Comparison of ENCODE assay signal across 9 mouse cellular contexts in the genomic region with DNA sequence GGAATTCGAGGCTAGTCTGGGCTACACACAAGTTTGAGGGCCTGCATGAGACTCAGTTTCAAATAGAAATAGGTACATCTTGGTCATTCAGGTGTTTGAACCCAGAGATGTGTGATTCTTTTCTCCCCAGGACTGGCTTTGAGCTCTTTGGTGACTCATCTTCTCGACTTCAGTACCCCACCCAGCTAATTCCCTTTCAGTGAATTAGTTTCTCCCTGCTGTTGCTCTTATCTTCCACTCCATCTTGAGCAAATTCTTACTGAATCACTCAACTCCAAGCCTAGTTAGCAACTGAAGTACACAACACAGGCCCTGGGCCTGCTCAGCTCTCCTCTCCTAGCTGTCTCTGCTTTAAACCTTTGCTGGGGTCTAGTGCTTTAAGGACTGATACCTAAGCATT. TPM values are rescaled to one million over a fixed set of nuclear protein-coding genes. Genes with fewer than 3 reads are reported as not detected.
DNase-seq lines count a peak whose midpoint lies in the region; ATAC-seq and TF ChIP-seq lines count a peak whose summit lies in the region.
"Had no signal": no experiment of that assay in that cellular context is flagged by ENCODE, and none has a peak within 500 bp of the region (broad histone marks: within the 10 kb centered on the region; RNA-seq: fewer than 3 reads in every experiment).

No protein-coding gene starts in this region.

- DNase-seq in forebrain, embryonic 10.5 days (ENCODE audit: extremely low spot score, low spot score), result no peak
- no peak for DNase-seq in left cerebral cortex, adult 8-10 months (ENCODE audit: low spot score in 2 of 2)
- no peak for DNase-seq in cerebellum, adult 2 months
- DNase-seq in urinary bladder, postnatal 25 days (ENCODE audit: low spot score), result no peak
- DNase-seq: cerebellum, postnatal 36 days had no signal

- H3K27ac ChIP-seq in forebrain, embryonic 10.5 days, result no peak overlapping the region
- H3K27ac ChIP-seq in forebrain, embryonic 16.5 days (ENCODE audit: low read length), result no peak overlapping the region
- peak overlapping the region; percentile 15 for H3K27ac ChIP-seq in ES-Bruce4 (ENCODE audit: insufficient read depth, low read length)
- no peak overlapping the region for H3K27ac ChIP-seq in forebrain, embryonic 13.5 days
- H3K27ac ChIP-seq in liver, embryonic 15.5 days (replicated peaks), result peak overlapping the region; percentile 97
- no peak overlapping the region for H3K27ac ChIP-seq in cerebellum, adult 2 months (ENCODE audit: insufficient read depth, low read length)

- H3K9ac ChIP-seq in forebrain, embryonic 16.5 days (replicated peaks; ENCODE audit: low read depth, low read length), result no peak overlapping the region
- H3K9ac ChIP-seq in ES-Bruce4 (ENCODE audit: low read depth, poor library complexity, severe bottlenecking), result peak overlapping the region; percentile 87
- no peak overlapping the region; the same call in 1 of the 2 replicates for H3K9ac ChIP-seq in forebrain, embryonic 13.5 days
- peak overlapping the region; percentile 93 for H3K9ac ChIP-seq in liver, embryonic 15.5 days

- no peaks in the 10 kb centered on the region for H3K27me3 ChIP-seq in forebrain, embryonic 10.5 days (ENCODE audit: poor library complexity, severe bottlenecking)
- H3K27me3 ChIP-seq in forebrain, embryonic 16.5 days (replicated peaks; ENCODE audit: control insufficient read depth, insufficient read depth, low read length), result no peaks in the 10 kb centered on the region
- no peaks in the 10 kb centered on the region for H3K27me3 ChIP-seq in ES-Bruce4 (ENCODE audit: control insufficient read depth, insufficient read depth, low read length, poor library complexity, severe bottlenecking)
- 0 out of 2 replicates have a peak, but pooled peaks cover 3% of the 10 kb centered on the region for H3K27me3 ChIP-seq in forebrain, embryonic 13.5 days
- H3K27me3 ChIP-seq in liver, embryonic 15.5 days, result no peaks in the 10 kb centered on the region
- no peaks in the 10 kb centered on the region for H3K27me3 ChIP-seq in cerebellum, adult 2 months (ENCODE audit: control insufficient read depth, insufficient read depth, low read length)

- peak overlapping the region; percentile 98 for H3K4me3 ChIP-seq in forebrain, embryonic 10.5 days
- H3K4me3 ChIP-seq in forebrain, embryonic 16.5 days (replicated peaks; ENCODE audit: low read length), result no peak overlapping the region
- H3K4me3 ChIP-seq in ES-Bruce4 (ENCODE audit: low read depth, low read length), result peak overlapping the region; percentile 96
- peak overlapping the region; percentile 96 for H3K4me3 ChIP-seq in forebrain, embryonic 13.5 days
- H3K4me3 ChIP-seq in liver, embryonic 15.5 days (replicated peaks), result peak overlapping the region; percentile 97
- no peak overlapping the region for H3K4me3 ChIP-seq in cerebellum, adult 2 months (replicated peaks; ENCODE audit: insufficient read depth, low read depth, low read length)

- H3K4me2 ChIP-seq in forebrain, embryonic 16.5 days (ENCODE audit: low read length), result no peak overlapping the region; the same call in 1 of the 2 replicates
- peak overlapping the region; percentile 94 for H3K4me2 ChIP-seq in forebrain, embryonic 13.5 days
- H3K4me2 ChIP-seq in liver, embryonic 15.5 days, result peak overlapping the region; percentile 74

- peaks cover 23% of the 10 kb centered on the region for H3K4me1 ChIP-seq in forebrain, embryonic 10.5 days
- peaks cover 11% of the 10 kb centered on the region for H3K4me1 ChIP-seq in forebrain, embryonic 16.5 days (replicated peaks; ENCODE audit: control insufficient read depth, insufficient read depth, low read length)
- H3K4me1 ChIP-seq in ES-Bruce4 (ENCODE audit: control insufficient read depth, insufficient read depth, low read length), result no peaks in the 10 kb centered on the region
- H3K4me1 ChIP-seq in forebrain, embryonic 13.5 days, result peaks cover 17% of the 10 kb centered on the region
- H3K4me1 ChIP-seq in liver, embryonic 15.5 days (replicated peaks), result peaks cover 33% of the 10 kb centered on the region
- H3K4me1 ChIP-seq in cerebellum, adult 2 months (ENCODE audit: control insufficient read depth, insufficient read depth, low read length), result 0 out of 2 replicates have a peak, but pooled peaks cover 3% of the 10 kb centered on the region

- TF ChIP-seq EP300 in ES-Bruce4 (IDR thresholded peaks at IDR 0.05; ENCODE audit: insufficient read depth, low read depth, low read length), result no peak

- H3K9me3 ChIP-seq in forebrain, embryonic 10.5 days, result no peaks in the 10 kb centered on the region
- H3K9me3 ChIP-seq in forebrain, embryonic 16.5 days (ENCODE audit: control insufficient read depth, low read length), result no peaks in the 10 kb centered on the region
- no peaks in the 10 kb centered on the region for H3K9me3 ChIP-seq in ES-Bruce4 (replicated peaks; ENCODE audit: control insufficient read depth, insufficient read depth, low read length, poor library complexity, severe bottlenecking)
- H3K9me3 ChIP-seq in forebrain, embryonic 13.5 days (replicated peaks), result no peaks in the 10 kb centered on the region
- no peaks in the 10 kb centered on the region for H3K9me3 ChIP-seq in liver, embryonic 15.5 days (replicated peaks)

- no peak for ATAC-seq in forebrain, embryonic 16.5 days
- ATAC-seq in forebrain, embryonic 13.5 days, result no peak
- peak; percentile 1; the same call in 1 of the 2 replicates for ATAC-seq in liver, embryonic 15.5 days (ENCODE audit: insufficient read depth)

- H3K36me3 ChIP-seq in forebrain, embryonic 10.5 days (replicated peaks), result peaks cover 32% of the 10 kb centered on the region
- H3K36me3 ChIP-seq in forebrain, embryonic 16.5 days (ENCODE audit: control insufficient read depth, insufficient read depth), result peaks cover 12% of the 10 kb centered on the region
- H3K36me3 ChIP-seq in ES-Bruce4 (ENCODE audit: control insufficient read depth, insufficient read depth, low read length, poor library complexity, severe bottlenecking), result peaks cover 35% of the 10 kb centered on the region
- H3K36me3 ChIP-seq in forebrain, embryonic 13.5 days (ENCODE audit: poor library complexity, severe bottlenecking), result peaks cover 26% of the 10 kb centered on the region
- peaks cover 26% of the 10 kb centered on the region for H3K36me3 ChIP-seq in liver, embryonic 15.5 days (replicated peaks)

- TF ChIP-seq CTCF in ES-Bruce4 (IDR thresholded peaks at IDR 0.05; ENCODE audit: low read depth, low read length), result no peak
- TF ChIP-seq CTCF in cerebellum, adult 2 months (IDR thresholded peaks at IDR 0.05; ENCODE audit: borderline replicate concordance, insufficient read depth, low read depth, low read length), result no peak

- 75% methylated on average over 2 of the region's 2 CpGs for WGBS in forebrain, embryonic 10.5 days
- 80% methylated on average over 2 of the region's 2 CpGs for WGBS in forebrain, embryonic 16.5 days
- 77% methylated on average over 2 of the region's 2 CpGs for WGBS in forebrain, embryonic 13.5 days
- 27% methylated on average over 2 of the region's 2 CpGs for WGBS in liver, embryonic 15.5 days (ENCODE audit: insufficient replicate concordance)
- WGBS in cerebellum, adult 2 months, result 60% methylated on average over 2 of the region's 2 CpGs

- TF ChIP-seq POLR2A in ES-Bruce4 (IDR thresholded peaks at IDR 0.05; ENCODE audit: insufficient read depth, low read length), result no peak
- TF ChIP-seq POLR2A in cerebellum, adult 2 months (IDR thresholded peaks at IDR 0.05; ENCODE audit: borderline replicate concordance, insufficient read depth, low read length), result no peak

RNA-seq across cellular contexts. Expression of a gene that starts 1.6 kb away (rescaled TPM):
- polyA plus RNA-seq in forebrain, embryonic 10.5 days (2016; fragmentation: Nextera tagmentation; extraction: Ambion mirVana), result 364 and 371 TPM in 2 replicates
- 116 TPM in 2 replicates for polyA plus RNA-seq in forebrain, embryonic 16.5 days (2015; fragmentation: Nextera tagmentation; extraction: Ambion mirVana)
- 117 and 121 TPM in 2 replicates for polyA plus RNA-seq in ES-Bruce4 (2011; ENCODE audit: insufficient read depth, insufficient read length, low read depth, missing spikeins)
- polyA plus RNA-seq in forebrain, embryonic 13.5 days (2015; fragmentation: Nextera tagmentation; extraction: Ambion mirVana), result 183 and 200 TPM in 2 replicates
- 184 and 189 TPM in 2 replicates for polyA plus RNA-seq in liver, embryonic 15.5 days (2015; fragmentation: Nextera tagmentation; extraction: Ambion mirVana)
- 10 to 100 TPM; 14.4 to 18.4 (median 16.3) TPM for total RNA-seq in left cerebral cortex, adult 8-10 months (2022)
- 30.0 and 31.5 TPM in 2 replicates for polyA plus RNA-seq in cerebellum, adult 2 months (2012; rRNA removed)

RNA-seq across cellular contexts. Expression of a gene that starts 17.6 kb away (rescaled TPM):
- polyA plus RNA-seq in forebrain, embryonic 10.5 days (2016; fragmentation: Nextera tagmentation; extraction: Ambion mirVana), result 29.0 and 29.3 TPM in 2 replicates
- 30.7 and 36.0 TPM in 2 replicates for polyA plus RNA-seq in forebrain, embryonic 16.5 days (2015; fragmentation: Nextera tagmentation; extraction: Ambion mirVana)
- 19.9 and 20.2 TPM in 2 replicates for polyA plus RNA-seq in ES-Bruce4 (2011; ENCODE audit: insufficient read depth, insufficient read length, low read depth, missing spikeins)
- polyA plus RNA-seq in forebrain, embryonic 13.5 days (2015; fragmentation: Nextera tagmentation; extraction: Ambion mirVana), result 25.6 and 26.7 TPM in 2 replicates
- polyA plus RNA-seq in liver, embryonic 15.5 days (2015; fragmentation: Nextera tagmentation; extraction: Ambion mirVana), result 11.3 and 12.8 TPM in 2 replicates
- 10 to 100 TPM; 52.2 to 66.2 (median 54.8) TPM for total RNA-seq in left cerebral cortex, adult 8-10 months (2022)
- 59.8 and 62.7 TPM in 2 replicates for polyA plus RNA-seq in cerebellum, adult 2 months (2012; rRNA removed)

RNA-seq across cellular contexts. Expression of a gene that starts 24.6 kb away (rescaled TPM):
- polyA plus RNA-seq in forebrain, embryonic 10.5 days (2016; fragmentation: Nextera tagmentation; extraction: Ambion mirVana), result 8.3 and 9.2 TPM in 2 replicates
- 8.1 and 10.8 TPM in 2 replicates for polyA plus RNA-seq in forebrain, embryonic 16.5 days (2015; fragmentation: Nextera tagmentation; extraction: Ambion mirVana)
- 16.8 and 17.5 TPM in 2 replicates for polyA plus RNA-seq in ES-Bruce4 (2011; ENCODE audit: insufficient read depth, insufficient read length, low read depth, missing spikeins)
- 6.7 and 7.2 TPM in 2 replicates for polyA plus RNA-seq in forebrain, embryonic 13.5 days (2015; fragmentation: Nextera tagmentation; extraction: Ambion mirVana)
- 13.4 and 15.4 TPM in 2 replicates for polyA plus RNA-seq in liver, embryonic 15.5 days (2015; fragmentation: Nextera tagmentation; extraction: Ambion mirVana)
- total RNA-seq in left cerebral cortex, adult 8-10 months (2022), result 10 to 100 TPM in 1 of 4 experiments, 1 to 10 TPM in 3; 8.3 to 12.2 (median 8.8) TPM
- 22.7 and 23.8 TPM in 2 replicates for polyA plus RNA-seq in cerebellum, adult 2 months (2012; rRNA removed)

RNA-seq across cellular contexts. Expression of a gene that starts 50.1 kb away (rescaled TPM):
- 0.37 and 0.52 TPM in 2 replicates for polyA plus RNA-seq in forebrain, embryonic 10.5 days (2016; fragmentation: Nextera tagmentation; extraction: Ambion mirVana)
- polyA plus RNA-seq in forebrain, embryonic 16.5 days (2015; fragmentation: Nextera tagmentation; extraction: Ambion mirVana), result 0.45 and 1.3 TPM in 2 replicates
- polyA plus RNA-seq in ES-Bruce4 (2011; ENCODE audit: insufficient read depth, insufficient read length, low read depth, missing spikeins), result 0.58 TPM in 1 of 2 replicates, not detected in the other
- 0.67 and 0.78 TPM in 2 replicates for polyA plus RNA-seq in forebrain, embryonic 13.5 days (2015; fragmentation: Nextera tagmentation; extraction: Ambion mirVana)
- 0.36 and 0.48 TPM in 2 replicates for polyA plus RNA-seq in liver, embryonic 15.5 days (2015; fragmentation: Nextera tagmentation; extraction: Ambion mirVana)
- total RNA-seq in left cerebral cortex, adult 8-10 months (2022), result 1 to 10 TPM in 3 of 4 experiments, under 1 TPM in 1; 0.83 to 1.5 (median 1.3) TPM
- 0.76 and 0.77 TPM in 2 replicates for polyA plus RNA-seq in cerebellum, adult 2 months (2012; rRNA removed)

Comparison
In these comparisons a context has a peak if more than half of its experiments do, and no peak if none do; other contexts are left out.
1. H3K4me3 ChIP-seq: peak in forebrain, embryonic 10.5 days (single experiment), ES-Bruce4 (single experiment), forebrain, embryonic 13.5 days (single experiment) and liver, embryonic 15.5 days (single experiment); none in forebrain, embryonic 16.5 days (single experiment) and cerebellum, adult 2 months (single experiment).
2. H3K27ac ChIP-seq: peak in ES-Bruce4 (single experiment) and liver, embryonic 15.5 days (single experiment); none in forebrain, embryonic 10.5 days (single experiment), forebrain, embryonic 16.5 days (single experiment), forebrain, embryonic 13.5 days (single experiment) and cerebellum, adult 2 months (single experiment).
3. H3K9ac ChIP-seq: peak in ES-Bruce4 (single experiment) and liver, embryonic 15.5 days (single experiment); none in forebrain, embryonic 16.5 days (single experiment) and forebrain, embryonic 13.5 days (single experiment).